Mouse (Mus musculus) kidney, adult 2 months (tissue): ENCODE data around the gene Mfsd11.

Experiments used
- CTCF ChIP-seq: fragments of 200-500 bp; conservative IDR thresholded peaks from 2 replicates; pipeline ENCODE4 v1.5.1; 2011; ENCODE audit warnings: low read depth, mild to moderate bottlenecking, control low read depth, low read length, moderate library complexity, mixed read lengths; ENCODE audit not compliant: insufficient read depth, insufficient read length
- POLR2A ChIP-seq: fragments of 200-500 bp; IDR thresholded peaks from one replicate; pipeline ENCODE4 v1.6.1; 2011; ENCODE audit warnings: low read depth, low read length, control low read depth

GRCm38 (mm10) chr11:116884061-116884460 lies 31.8 kb downstream of the Mfsd11 start:
- TF ChIP-seq POLR2A (no peak), CTCF (no peak)
